Mouse (Mus musculus): ENCODE results near the gene Pafah1b3. TPM values are rescaled to one million over a fixed set of nuclear protein-coding genes. Genes with fewer than 3 reads are reported as not detected.
A peak's percentile ranks its signal among the peaks of the same experiment; 100 is the strongest.
"Not testable (repeated sequence)": the region's sequence is repeated elsewhere in the genome, so short reads cannot be mapped to it uniquely, and the experiment has no call there.

Gene Pafah1b3
- 10 to 100 TPM; 17.5 to 37.2 (median 31.3) TPM for polyA plus RNA-seq (2017; shearing (Covaris generic))

- peak; percentile 68 for ATAC-seq
Measured at GRCm38 (mm10) chr7:25297454-25298325, at the start of gene Pafah1b3. Gene Pafah1b3 (minus strand): TSS chr7:25297986.

- ATAC-seq = no peak
Measured at GRCm38 (mm10) chr7:25341000-25341784, 43.4 kb upstream of the Pafah1b3 start.

- ATAC-seq = no peak
Measured at GRCm38 (mm10) chr7:25339329-25339728, 41.5 kb upstream of the Pafah1b3 start.

- ATAC-seq = no peak
Measured at GRCm38 (mm10) chr7:25334472-25334871, 36.7 kb upstream of the Pafah1b3 start.

- ATAC-seq = no peak
Measured at GRCm38 (mm10) chr7:25333596-25334307, 36.0 kb upstream of the Pafah1b3 start.

- no peak for ATAC-seq
Measured at GRCm38 (mm10) chr7:25326233-25326632, 28.4 kb upstream of the Pafah1b3 start.

- ATAC-seq = not testable (repeated sequence)
Measured at GRCm38 (mm10) chr7:25325431-25325830, 27.6 kb upstream of the Pafah1b3 start.

- ATAC-seq = no peak
Measured at GRCm38 (mm10) chr7:25323219-25323618, 25.4 kb upstream of the Pafah1b3 start.

- ATAC-seq = no peak
Measured at GRCm38 (mm10) chr7:25322058-25322484, 24.3 kb upstream of the Pafah1b3 start.

GRCm38 (mm10) chr7:25317446-25317999 lies 19.7 kb upstream of the Pafah1b3 start:
- ATAC-seq = no peak

- peak; percentile 88 for ATAC-seq
Measured at GRCm38 (mm10) chr7:25316532-25317445, 19.0 kb upstream of the Pafah1b3 start, which contains the start of gene Megf8. Gene Megf8 (plus strand): TSS chr7:25317164.

- ATAC-seq = no peak
Measured at GRCm38 (mm10) chr7:25315306-25316041, 17.7 kb upstream of the Pafah1b3 start.

- ATAC-seq = no peak
Measured at GRCm38 (mm10) chr7:25314606-25315305, 17.0 kb upstream of the Pafah1b3 start.

GRCm38 (mm10) chr7:25313325-25313724 lies 15.5 kb upstream of the Pafah1b3 start:
- ATAC-seq = no peak

GRCm38 (mm10) chr7:25311193-25311592 lies 13.4 kb upstream of the Pafah1b3 start:
- no peak for ATAC-seq

GRCm38 (mm10) chr7:25309425-25309824 lies 11.6 kb upstream of the Pafah1b3 start:
- ATAC-seq = no peak

GRCm38 (mm10) chr7:25308702-25309318 lies 11.0 kb upstream of the Pafah1b3 start:
- no peak for ATAC-seq

GRCm38 (mm10) chr7:25306614-25306996 lies 8.8 kb upstream of the Pafah1b3 start:
- no peak for ATAC-seq

- no peak for ATAC-seq
Measured at GRCm38 (mm10) chr7:25305956-25306613, 8.3 kb upstream of the Pafah1b3 start, which contains the start of gene Tmem145. Gene Tmem145 (plus strand): TSS chr7:25306106.
